8 mouse cellular contexts compared by ENCODE assay signal in genomic region chr7:70823020-70823419, GRCm38 (mm10).
A peak's percentile ranks its signal among the peaks of the same experiment; 100 is the strongest.
DNase-seq lines count a peak whose midpoint lies in the region; ATAC-seq and TF ChIP-seq lines count a peak whose summit lies in the region.

No protein-coding gene starts in this region.

- no peaks in the 10 kb centered on the region for H3K9me3 ChIP-seq in lung, embryonic 14.5 days (ENCODE audit: low read depth, low read length)

- peak; percentile 12 to 39 for DNase-seq in adrenal gland, adult (ENCODE audit: inconsistent age in 2 of 2, low spot score in 1 of 2)
- no peak for DNase-seq in adrenal gland, postnatal 10 days
- peak; percentile 70 for DNase-seq in lung, embryonic 14.5 days
- DNase-seq in lung, adult 2 months: no peak
- DNase-seq in kidney, adult 11 months: peak; percentile 61
- DNase-seq in thymus, postnatal 14 days: no peak

- H3ac ChIP-seq in myocyte (ENCODE audit: control insufficient read depth, insufficient read length): no peak overlapping the region

- peak overlapping the region; percentile 64; the same call in 1 of the 2 replicates for H3K27ac ChIP-seq in lung, embryonic 14.5 days (ENCODE audit: low read depth)

- no peaks in the 10 kb centered on the region for H3K36me3 ChIP-seq in lung, embryonic 14.5 days (ENCODE audit: insufficient read depth)
- H3K36me3 ChIP-seq in myocyte (ENCODE audit: control insufficient read depth, insufficient read depth): no peaks in the 10 kb centered on the region

- H3K4me2 ChIP-seq in lung, embryonic 14.5 days: peak overlapping the region; percentile 45
- peak overlapping the region; percentile 62 for H3K4me2 ChIP-seq in myocyte (ENCODE audit: low read depth)

- WGBS in lung, embryonic 14.5 days: 25% methylated on average over 11 of the region's 11 CpGs
- 33% methylated on average over 11 of the region's 11 CpGs for WGBS in lung, adult 2 months

- TF ChIP-seq CTCF in lung, embryonic 14.5 days (IDR thresholded peaks at IDR 0.05; ENCODE audit: low read depth): no peak
- TF ChIP-seq CTCF in lung, adult 2 months (IDR thresholded peaks at IDR 0.05; ENCODE audit: insufficient read depth, low read length): no peak

- no peaks in the 10 kb centered on the region for H3K27me3 ChIP-seq in lung, embryonic 14.5 days (ENCODE audit: insufficient read depth, low read length)
- H3K27me3 ChIP-seq in myocyte (ENCODE audit: control insufficient read depth, insufficient read depth, insufficient read length): no peaks in the 10 kb centered on the region

- no peaks in the 10 kb centered on the region for H3K79me2 ChIP-seq in myocyte (ENCODE audit: control insufficient read depth, insufficient read depth)

- 0 out of 2 replicates have a peak, but pooled peaks cover 2% of the 10 kb centered on the region for H3K4me1 ChIP-seq in lung, embryonic 14.5 days (ENCODE audit: insufficient read depth)
- no peaks in the 10 kb centered on the region for H3K4me1 ChIP-seq in lung, adult 2 months (ENCODE audit: control insufficient read depth, insufficient read depth, low read length)

- no peak overlapping the region for H3K9ac ChIP-seq in lung, embryonic 14.5 days

- no peak overlapping the region for H3K4me3 ChIP-seq in lung, embryonic 14.5 days (ENCODE audit: low read depth, low read length)
- H3K4me3 ChIP-seq in lung, adult 2 months (replicated peaks; ENCODE audit: extremely low read depth, low read depth, low read length): no peak overlapping the region
- H3K4me3 ChIP-seq in myocyte: no peak overlapping the region

- ATAC-seq in lung, embryonic 14.5 days (ENCODE audit: insufficient read depth): no peak
- no peak for ATAC-seq in CD4-positive, CD25-positive, alpha-beta regulatory T cell, adult 4 months

- TF ChIP-seq POLR2A in lung, adult 2 months (IDR thresholded peaks at IDR 0.05; ENCODE audit: borderline replicate concordance, extremely low read depth, low read depth, low read length): no peak
- TF ChIP-seq POLR2A in myocyte (IDR thresholded peaks at IDR 0.05; ENCODE audit: insufficient read length, low read depth): no peak

TF ChIP-seq in myocyte, 11 proteins besides CTCF, POLR2A, EP300 and RAD21:
- no peak for TF ChIP-seq TCF3 (IDR thresholded peaks at IDR 0.05; ENCODE audit: insufficient read length, low read depth)
- no peak for TF ChIP-seq MAX (IDR thresholded peaks at IDR 0.05; ENCODE audit: low read depth)
- no peak for TF ChIP-seq SRF (IDR thresholded peaks at IDR 0.05; ENCODE audit: control insufficient read depth, insufficient read length, low read depth)
- TF ChIP-seq MYOD1 (IDR thresholded peaks at IDR 0.05; ENCODE audit: control insufficient read depth in 1 of 3, insufficient read length in 2 of 3, low read depth in 2 of 3): no peak
- no peak for TF ChIP-seq CEBPB (IDR thresholded peaks at IDR 0.05; ENCODE audit: insufficient read depth, poor library complexity, severe bottlenecking)
- TF ChIP-seq USF1 (IDR thresholded peaks at IDR 0.05; ENCODE audit: low read depth): no peak
- TF ChIP-seq REST (IDR thresholded peaks at IDR 0.05; ENCODE audit: insufficient read depth, insufficient read length): no peak
- no peak for TF ChIP-seq MYOG (IDR thresholded peaks at IDR 0.05; ENCODE audit: control insufficient read depth in 1 of 3, insufficient read depth in 1 of 3, insufficient read length in 2 of 3, low read depth in 2 of 3)
- no peak for TF ChIP-seq POLR2AphosphoS2 (IDR thresholded peaks at IDR 0.05; ENCODE audit: insufficient read length, low read depth)
- no peak for TF ChIP-seq E2F4 (IDR thresholded peaks at IDR 0.05; ENCODE audit: insufficient read depth)
- TF ChIP-seq TCF12 (IDR thresholded peaks at IDR 0.05; ENCODE audit: insufficient read depth, poor library complexity, severe bottlenecking): no peak

Comparison
In these comparisons a context has a peak if more than half of its experiments do, and no peak if none do; other contexts are left out.
1. DNase-seq: peak in adrenal gland, adult (2 of 2), lung, embryonic 14.5 days (single experiment) and kidney, adult 11 months (single experiment); none in adrenal gland, postnatal 10 days (single experiment), lung, adult 2 months (single experiment) and thymus, postnatal 14 days (single experiment).